Mouse (Mus musculus) hindbrain, embryonic 16.5 days (tissue): ENCODE measurements around the gene Il23a. TPM values are rescaled to one million over a fixed set of nuclear protein-coding genes. Genes with fewer than 3 reads are reported as not detected.
A peak's percentile ranks its signal among the peaks of the same experiment; 100 is the strongest.

Experiments
- ATAC-seq: fragments of 200-750 bp; cut with Nextera tagmentation; 2 replicates; pipeline ENCODE4 v1.8.0; 2017; ENCODE audit warnings: moderate TSS enrichment, moderate library complexity
- H3K27ac ChIP-seq: fragments of 300-500 bp; sonication (generic); 2 replicates; pipeline ENCODE4 v1.5.1; 2014; ENCODE audit warnings: low read depth, mild to moderate bottlenecking, control low read depth, low read length, moderate library complexity
- H3K27me3 ChIP-seq: fragments of 300-500 bp; sonication (generic); replicated peaks from 2 replicates; pipeline ENCODE4 v1.6.1; 2014; ENCODE audit warnings: low read length; ENCODE audit not compliant: control insufficient read depth, insufficient read depth
- H3K36me3 ChIP-seq: fragments of 300-500 bp; sonication (generic); 2 replicates; pipeline ENCODE4 v1.6.1; 2014; ENCODE audit warnings: mild to moderate bottlenecking, low read length, moderate library complexity, mixed read lengths; ENCODE audit not compliant: control insufficient read depth, insufficient read depth
- H3K4me1 ChIP-seq: fragments of 300-500 bp; sonication (generic); 2 replicates; pipeline ENCODE4 v1.6.1; 2014; ENCODE audit warnings: low read depth, low read length; ENCODE audit not compliant: control insufficient read depth, insufficient read depth
- H3K4me2 ChIP-seq: fragments of 300-500 bp; sonication (generic); 2 replicates; pipeline ENCODE4 v1.6.1; 2014; ENCODE audit warnings: mild to moderate bottlenecking, low read length, control low read depth, moderate library complexity
- H3K4me3 ChIP-seq: fragments of 300-500 bp; sonication (generic); 2 replicates; pipeline ENCODE4 v1.5.1; 2014; ENCODE audit warnings: mild to moderate bottlenecking, low read length, control low read depth, moderate library complexity
- H3K9ac ChIP-seq: fragments of 300-500 bp; sonication (generic); 2 replicates; pipeline ENCODE4 v1.6.1; 2014; ENCODE audit warnings: low read depth, mild to moderate bottlenecking, control low read depth, low read length, moderate library complexity
- H3K9me3 ChIP-seq: fragments of 300-500 bp; sonication (generic); 2 replicates; pipeline ENCODE4 v1.6.1; 2014; ENCODE audit warnings: mild to moderate bottlenecking, low read length, moderate library complexity; ENCODE audit not compliant: control insufficient read depth
- WGBS: fragments of 180-500 bp; shearing (Covaris S2); extraction: QIAGEN DNeasy Blood & Tissue Kit; methylation state at CpG from one replicate; pipeline ENCODE4 v1.1.7; 2014; 5-methylcytosine and 5-hydroxymethylcytosine counted together
- polyA plus RNA-seq: library from polyadenylated mRNA; unstranded; fragments of >200 nt; fragmentation: Nextera tagmentation; extraction: Ambion mirVana; gene quantifications from 2 replicates; pipeline ENCODE4 v1.2.1, GENCODE M21; 2015

The Il23a gene
- polyA plus RNA-seq, 1 experiment from 2014 or later, result 0.73 TPM

DNA sequence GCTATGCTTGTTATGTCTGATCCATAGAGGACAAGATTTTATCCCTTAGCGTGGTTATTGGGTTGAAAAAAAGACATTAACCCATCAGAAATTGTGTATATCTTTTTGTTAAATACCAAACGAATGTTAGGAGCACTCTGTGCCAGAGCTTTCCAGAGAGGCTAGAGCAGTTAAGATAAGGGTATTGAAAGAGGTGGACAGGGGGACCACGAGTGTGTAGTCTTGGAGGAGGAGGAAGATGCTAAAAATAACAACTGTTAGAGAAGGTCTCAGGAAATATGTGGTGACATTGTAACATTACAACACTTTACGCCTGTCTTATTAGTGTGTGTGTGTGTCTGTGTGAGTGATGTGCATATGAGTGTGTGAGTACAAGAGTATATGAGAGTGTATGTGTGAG, 12.3 kb upstream of the Il23a start:
- Histone ChIP-seq H3K27ac (no peak overlapping the region), H3K4me3 (no peak overlapping the region), H3K9me3 (no peaks in the 10 kb centered on the region), H3K36me3 (peaks cover 25% of the 10 kb centered on the region), H3K4me1 (peaks cover 5% of the 10 kb centered on the region), H3K9ac (no peak overlapping the region), H3K27me3 (no peaks in the 10 kb centered on the region), H3K4me2 (no peak overlapping the region)
- WGBS, result 87% methylated on average over 4 of the region's 4 CpGs
- ATAC-seq, result no peak

GRCm38 (mm10) chr10:128310177-128310576, 11.6 kb upstream of the Il23a start:
- H3K4me1 ChIP-seq, result peaks cover 5% of the 10 kb centered on the region
- H3K27ac ChIP-seq, result no peak overlapping the region
- H3K9me3 ChIP-seq, result no peaks in the 10 kb centered on the region
- H3K4me3 ChIP-seq, result no peak overlapping the region
- ATAC-seq, result peak; percentile 56; the same call in 1 of the 2 replicates
- H3K36me3 ChIP-seq, result peaks cover 21% of the 10 kb centered on the region
- no peak overlapping the region for H3K9ac ChIP-seq
- WGBS, result 50% methylated on average over 11 of the region's 11 CpGs
- H3K27me3 ChIP-seq, result no peaks in the 10 kb centered on the region
- no peak overlapping the region for H3K4me2 ChIP-seq

DNA sequence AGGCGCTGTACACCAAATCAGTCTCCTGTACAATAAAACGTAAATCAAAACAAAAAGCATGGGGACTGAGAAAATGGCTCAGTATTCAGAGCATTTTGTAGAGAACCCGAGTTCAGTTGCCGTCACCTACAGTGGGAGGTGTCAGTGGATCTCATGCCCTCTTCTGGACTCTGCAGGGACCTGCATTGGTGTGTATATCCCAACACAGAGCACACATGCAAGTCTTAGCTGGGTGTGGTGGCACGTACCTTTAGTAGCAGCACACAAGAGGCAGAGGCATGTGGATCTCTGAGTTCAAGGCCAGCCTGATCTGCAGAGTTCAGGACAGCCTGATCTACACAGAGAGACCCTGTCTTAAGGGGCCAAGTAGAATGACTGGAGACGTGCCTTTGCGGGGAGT, 11.1 kb upstream of the Il23a start:
- H3K4me2 ChIP-seq, result no peak overlapping the region
- no peaks in the 10 kb centered on the region for H3K27me3 ChIP-seq
- no peak overlapping the region for H3K27ac ChIP-seq
- ATAC-seq, result no peak
- H3K36me3 ChIP-seq, result peaks cover 17% of the 10 kb centered on the region
- H3K9me3 ChIP-seq, result no peaks in the 10 kb centered on the region
- no peak overlapping the region for H3K9ac ChIP-seq
- H3K4me1 ChIP-seq, result peaks cover 5% of the 10 kb centered on the region
- WGBS, result 84% methylated on average over 7 of the region's 7 CpGs
- no peak overlapping the region for H3K4me3 ChIP-seq

DNA sequence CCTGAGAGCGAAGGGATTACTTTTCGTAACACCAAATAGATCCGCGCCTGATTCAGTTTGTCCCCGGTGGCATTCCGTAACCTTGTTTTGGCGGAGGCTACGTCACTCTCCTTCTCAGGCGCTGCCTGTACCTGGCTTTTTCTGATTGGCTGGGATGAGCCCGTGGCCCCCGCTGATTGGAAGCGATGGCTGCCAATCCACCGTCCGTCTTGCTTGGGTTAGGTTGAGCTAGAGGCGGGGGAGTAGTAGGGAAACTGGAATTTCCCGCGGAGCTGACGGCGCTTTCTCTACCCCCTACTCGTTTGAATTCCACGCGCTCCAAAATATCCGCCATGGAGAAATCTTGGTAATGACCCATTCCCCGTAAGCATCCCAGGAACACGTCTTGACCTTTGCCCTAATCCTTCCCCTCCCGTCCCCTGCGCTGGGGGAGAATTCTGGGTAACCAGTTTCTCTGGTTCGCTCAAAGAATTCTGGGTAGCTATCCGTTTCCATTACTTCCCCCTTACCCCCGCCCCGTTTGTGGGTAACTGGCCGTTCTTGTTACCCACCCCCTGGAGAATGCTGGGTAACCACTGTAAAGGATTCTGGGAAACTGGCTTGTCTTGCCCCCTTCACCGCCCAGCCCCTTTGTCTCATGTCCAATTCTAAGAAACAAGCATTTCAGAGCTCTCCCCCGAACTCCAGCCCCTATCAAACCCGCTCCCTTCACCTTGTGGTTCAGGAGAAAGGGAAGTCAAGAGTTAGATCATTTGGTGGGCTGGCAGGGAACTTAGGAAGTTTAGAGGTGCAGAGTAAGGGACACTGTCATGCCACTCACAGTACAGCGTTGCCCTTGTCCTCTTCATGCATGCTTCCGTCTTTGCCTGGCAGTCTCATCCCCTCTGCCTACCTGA, 4.8 kb upstream of the Il23a start, which contains the start of gene Pan2:
Pan2 (plus strand) TSS at position 210 of the 896 bp plus-strand sequence.
- Histone ChIP-seq H3K4me2 (peak within 1 kb of the TSS; percentile 89), H3K27ac (peak within 1 kb of the TSS; percentile 98), H3K27me3 (no peaks in the 10 kb centered on the region), H3K4me3 (peak within 1 kb of the TSS; percentile 57), H3K9ac (peak within 1 kb of the TSS; percentile 79), H3K4me1 (peaks cover 14% of the 10 kb centered on the region), H3K36me3 (no peaks in the 10 kb centered on the region), H3K9me3 (no peaks in the 10 kb centered on the region)
- peak; percentile 99 for ATAC-seq
- WGBS, result 2% methylated on average over 37 of the region's 37 CpGs

GRCm38 (mm10) chr10:128302785-128303125, 4.2 kb upstream of the Il23a start:
- WGBS, result 0% methylated on average over 9 of the region's 9 CpGs
- Histone ChIP-seq H3K27ac (peak overlapping the region; percentile 98), H3K36me3 (no peaks in the 10 kb centered on the region), H3K4me1 (peaks cover 14% of the 10 kb centered on the region), H3K4me3 (peak overlapping the region; percentile 57), H3K4me2 (peak overlapping the region; percentile 72), H3K9me3 (no peaks in the 10 kb centered on the region), H3K9ac (peak overlapping the region; percentile 73), H3K27me3 (no peaks in the 10 kb centered on the region)
- ATAC-seq, result peak; percentile 62

DNA sequence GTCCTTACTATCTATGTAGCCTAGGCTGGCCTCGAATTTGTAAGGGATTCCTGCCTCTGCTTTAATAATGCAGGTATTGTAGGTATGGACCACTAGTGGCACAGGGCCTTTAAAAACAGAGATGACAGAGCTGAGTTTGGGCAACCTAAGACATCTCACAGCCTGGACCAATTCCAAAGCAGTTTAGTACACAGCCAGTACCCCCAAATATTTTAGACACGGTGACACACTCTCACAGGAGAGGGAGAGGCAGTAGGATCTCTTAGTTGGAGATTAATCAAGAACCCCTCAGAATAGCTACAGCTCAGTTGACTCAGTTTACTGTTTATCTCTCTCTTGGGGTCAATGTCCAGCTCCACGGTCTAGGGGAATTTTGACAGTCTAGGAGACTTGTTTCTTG, 3.8 kb upstream of the Il23a start:
- Histone ChIP-seq H3K4me1 (peaks cover 14% of the 10 kb centered on the region), H3K4me3 (peak overlapping the region; percentile 57), H3K9ac (peak overlapping the region; percentile 73), H3K4me2 (peak overlapping the region; percentile 72), H3K36me3 (no peaks in the 10 kb centered on the region), H3K9me3 (no peaks in the 10 kb centered on the region), H3K27ac (peak overlapping the region; percentile 98), H3K27me3 (no peaks in the 10 kb centered on the region)
- WGBS, result 40% methylated on average over 3 of the region's 3 CpGs
- no peak for ATAC-seq

- Histone ChIP-seq H3K36me3 (no peaks in the 10 kb centered on the region), H3K4me1 (peaks cover 5% of the 10 kb centered on the region; the same call in 1 of the 2 replicates), H3K27ac (no peak overlapping the region), H3K4me2 (no peak overlapping the region), H3K9me3 (no peaks in the 10 kb centered on the region), H3K9ac (no peak overlapping the region), H3K4me3 (no peak overlapping the region), H3K27me3 (no peaks in the 10 kb centered on the region)
- ATAC-seq, result no peak
- 81% methylated on average over 6 of the region's 6 CpGs for WGBS
These were observed 309 bp downstream of the Il23a start for GRCm38 (mm10) chr10:128298243-128298642.

- Histone ChIP-seq H3K9ac (no peak overlapping the region), H3K4me3 (no peak overlapping the region), H3K27ac (no peak overlapping the region), H3K4me1 (peaks cover 5% of the 10 kb centered on the region; the same call in 1 of the 2 replicates), H3K4me2 (no peak overlapping the region), H3K36me3 (no peaks in the 10 kb centered on the region), H3K9me3 (no peaks in the 10 kb centered on the region), H3K27me3 (no peaks in the 10 kb centered on the region)
- ATAC-seq, result 0 out of 2 replicates have a peak, but pooled peaks have one; percentile 38
- 72% methylated on average over 11 of the region's 11 CpGs for WGBS
These were observed 930 bp downstream of the Il23a start for GRCm38 (mm10) chr10:128297622-128298021.

- no peaks in the 10 kb centered on the region for H3K27me3 ChIP-seq
- no peak overlapping the region for H3K27ac ChIP-seq
- no peak overlapping the region for H3K4me2 ChIP-seq
- no peaks in the 10 kb centered on the region for H3K9me3 ChIP-seq
- H3K36me3 ChIP-seq, result peaks cover 2% of the 10 kb centered on the region; the same call in 1 of the 2 replicates
- ATAC-seq, result 0 out of 2 replicates have a peak, but pooled peaks have one; percentile 24
- WGBS, result 73% methylated on average over 4 of the region's 4 CpGs
- no peak overlapping the region for H3K4me3 ChIP-seq
- H3K4me1 ChIP-seq, result peaks cover 1% of the 10 kb centered on the region; the same call in 1 of the 2 replicates
- H3K9ac ChIP-seq, result no peak overlapping the region
These were observed 1.3 kb downstream of the Il23a start for GRCm38 (mm10) chr10:128297221-128297620.
